Mouse (Mus musculus): ENCODE measurements around the gene Tulp3. TPM values are rescaled to one million over a fixed set of nuclear protein-coding genes. Genes with fewer than 3 reads are reported as not detected.

Tulp3 gene
- total and polyA plus RNA-seq, 3 experiments, result 5.2 to 32.4 (median 6.0) TPM

DNA sequence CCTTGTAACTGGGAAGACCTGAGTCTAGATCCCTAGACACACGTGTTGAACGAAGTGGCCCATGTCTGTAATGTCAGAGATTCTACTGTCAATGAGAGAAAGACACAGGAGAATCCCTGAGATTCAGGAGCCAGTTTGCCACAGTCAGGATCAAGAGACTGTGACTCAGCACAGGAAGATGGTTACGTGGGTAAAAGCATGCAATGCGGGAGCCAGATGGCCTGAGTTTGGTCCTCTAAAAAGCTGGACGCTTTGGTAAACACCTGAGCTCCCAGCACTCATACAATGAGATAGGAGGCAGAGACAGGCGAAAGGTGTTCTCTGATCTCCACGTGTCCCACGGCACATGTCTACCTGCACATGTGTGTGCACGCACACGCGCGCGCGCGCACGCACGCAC lies 82.9 kb downstream of the Tulp3 start:
- H3K27me3 ChIP-seq (ENCODE audit: insufficient read depth, low read length), result no peaks in the 10 kb centered on the region
- TF ChIP-seq GATA1 (IDR thresholded peaks at IDR 0.05; ENCODE audit: borderline replicate concordance, low read length) (no peak), CTCF (IDR thresholded peaks at IDR 0.05; ENCODE audit: low read depth, low read length) (no peak), POLR2AphosphoS5 (IDR thresholded peaks at IDR 0.05; ENCODE audit: insufficient replicate concordance, low read depth, low read length) (no peak), GATA2 (IDR thresholded peaks at IDR 0.05; ENCODE audit: borderline replicate concordance, low read depth, low read length) (no peak), TAL1 (conservative IDR thresholded peaks at IDR 0.05; ENCODE audit: low read depth, low read length) (no peak)
- H3K36me3 ChIP-seq (replicated peaks), result no peaks in the 10 kb centered on the region
- ATAC-seq (ENCODE audit: extremely low read depth, insufficient number of reproducible peaks, low FRiP score, poor library complexity, severe bottlenecking) (no peak), DNase-seq (ENCODE audit: low spot score) (no peak)
- H3K4me3 ChIP-seq (ENCODE audit: low read depth, low read length), result no peak overlapping the region
- H3K4me1 ChIP-seq (ENCODE audit: insufficient read depth, low read depth, low read length), result no peaks in the 10 kb centered on the region
- peaks cover 55% of the 10 kb centered on the region for H3K9me3 ChIP-seq (replicated peaks)

Other genes starting within 250 kb of the Tulp3 start
- gene Tspan9, start 212.3 kb downstream of the Tulp3 start, total RNA-seq (2014; fragmentation: Nextera tagmentation), result not detected in 2 replicates
- gene Tspan9, start 212.3 kb downstream of the Tulp3 start, total RNA-seq (2017), result 0.16 TPM in 1 of 2 replicates, not detected in the other
- gene Tspan9, start 212.3 kb downstream of the Tulp3 start, polyA plus RNA-seq (2012), result not detected in 2 replicates
- not detected in 2 replicates for gene Tead4, start 55.0 kb downstream of the Tulp3 start, total RNA-seq (2014; fragmentation: Nextera tagmentation)
- gene Tead4, start 55.0 kb downstream of the Tulp3 start, total RNA-seq (2017), result 0.05 and 0.06 TPM in 2 replicates
- gene Tead4, start 55.0 kb downstream of the Tulp3 start, polyA plus RNA-seq (2012), result not detected in 2 replicates
- gene Rhno1, start 7.1 kb upstream of the Tulp3 start, total RNA-seq (2014; fragmentation: Nextera tagmentation), result 52.4 and 52.8 TPM in 2 replicates
- gene Rhno1, start 7.1 kb upstream of the Tulp3 start, total RNA-seq (2017), result 66.0 and 66.5 TPM in 2 replicates
- gene Rhno1, start 7.1 kb upstream of the Tulp3 start, polyA plus RNA-seq (2012), result 82.8 and 84.1 TPM in 2 replicates
- gene Foxm1, start 7.1 kb upstream of the Tulp3 start, total RNA-seq (2014; fragmentation: Nextera tagmentation), result 82.2 and 121 TPM in 2 replicates
- 18.9 and 21.4 TPM in 2 replicates for gene Foxm1, start 7.1 kb upstream of the Tulp3 start, total RNA-seq (2017)
- gene Foxm1, start 7.1 kb upstream of the Tulp3 start, polyA plus RNA-seq (2012), result 72.3 and 76.3 TPM in 2 replicates
- not detected in 2 replicates for gene Tex52, start 19.6 kb upstream of the Tulp3 start, total RNA-seq (2014; fragmentation: Nextera tagmentation)
- 0.11 and 0.23 TPM in 2 replicates for gene Tex52, start 19.6 kb upstream of the Tulp3 start, total RNA-seq (2017)
- gene Tex52, start 19.6 kb upstream of the Tulp3 start, polyA plus RNA-seq (2012), result not detected in 2 replicates
- gene Gm44596, start 19.7 kb upstream of the Tulp3 start, total RNA-seq (2014; fragmentation: Nextera tagmentation), result not detected in 2 replicates
- not detected in 2 replicates for gene Gm44596, start 19.7 kb upstream of the Tulp3 start, total RNA-seq (2017)
- gene Gm44596, start 19.7 kb upstream of the Tulp3 start, polyA plus RNA-seq (2012), result not detected in 2 replicates
- not detected in 2 replicates for gene Nrip2, start 43.4 kb upstream of the Tulp3 start, total RNA-seq (2014; fragmentation: Nextera tagmentation)
- gene Nrip2, start 43.4 kb upstream of the Tulp3 start, total RNA-seq (2017), result 0.06 and 0.11 TPM in 2 replicates
- gene Nrip2, start 43.4 kb upstream of the Tulp3 start, polyA plus RNA-seq (2012), result not detected in 2 replicates
- gene Itfg2, start 69.1 kb upstream of the Tulp3 start, total RNA-seq (2014; fragmentation: Nextera tagmentation), result 27.2 and 71.2 TPM in 2 replicates
- gene Itfg2, start 69.1 kb upstream of the Tulp3 start, total RNA-seq (2017), result 12.3 and 16.2 TPM in 2 replicates
- gene Itfg2, start 69.1 kb upstream of the Tulp3 start, polyA plus RNA-seq (2012), result 22.4 and 28.6 TPM in 2 replicates
- gene Fkbp4, start 82.8 kb upstream of the Tulp3 start, total RNA-seq (2014; fragmentation: Nextera tagmentation), result 127 and 144 TPM in 2 replicates
- 240 and 265 TPM in 2 replicates for gene Fkbp4, start 82.8 kb upstream of the Tulp3 start, total RNA-seq (2017)
- 341 and 369 TPM in 2 replicates for gene Fkbp4, start 82.8 kb upstream of the Tulp3 start, polyA plus RNA-seq (2012)
- gene Pzp, start 170.9 kb upstream of the Tulp3 start, total RNA-seq (2014; fragmentation: Nextera tagmentation), result not detected in 2 replicates
- 0.05 TPM in 1 of 2 replicates, not detected in the other for gene Pzp, start 170.9 kb upstream of the Tulp3 start, total RNA-seq (2017)
- gene Pzp, start 170.9 kb upstream of the Tulp3 start, polyA plus RNA-seq (2012), result not detected in 2 replicates
- not detected in 2 replicates for gene A2ml1, start 225.8 kb upstream of the Tulp3 start, total RNA-seq (2014; fragmentation: Nextera tagmentation)
- 0.05 and 0.12 TPM in 2 replicates for gene A2ml1, start 225.8 kb upstream of the Tulp3 start, total RNA-seq (2017)
- gene A2ml1, start 225.8 kb upstream of the Tulp3 start, polyA plus RNA-seq (2012), result not detected in 2 replicates